Mouse (Mus musculus): Measurements from ENCODE around the gene Rhoa. TPM values are rescaled to one million over a fixed set of nuclear protein-coding genes. Genes with fewer than 3 reads are reported as not detected.

Rhoa gene
- polyA plus RNA-seq (2015; fragmentation: Nextera tagmentation; extraction: Ambion mirVana): 363 and 370 TPM in 2 replicates

DNA sequence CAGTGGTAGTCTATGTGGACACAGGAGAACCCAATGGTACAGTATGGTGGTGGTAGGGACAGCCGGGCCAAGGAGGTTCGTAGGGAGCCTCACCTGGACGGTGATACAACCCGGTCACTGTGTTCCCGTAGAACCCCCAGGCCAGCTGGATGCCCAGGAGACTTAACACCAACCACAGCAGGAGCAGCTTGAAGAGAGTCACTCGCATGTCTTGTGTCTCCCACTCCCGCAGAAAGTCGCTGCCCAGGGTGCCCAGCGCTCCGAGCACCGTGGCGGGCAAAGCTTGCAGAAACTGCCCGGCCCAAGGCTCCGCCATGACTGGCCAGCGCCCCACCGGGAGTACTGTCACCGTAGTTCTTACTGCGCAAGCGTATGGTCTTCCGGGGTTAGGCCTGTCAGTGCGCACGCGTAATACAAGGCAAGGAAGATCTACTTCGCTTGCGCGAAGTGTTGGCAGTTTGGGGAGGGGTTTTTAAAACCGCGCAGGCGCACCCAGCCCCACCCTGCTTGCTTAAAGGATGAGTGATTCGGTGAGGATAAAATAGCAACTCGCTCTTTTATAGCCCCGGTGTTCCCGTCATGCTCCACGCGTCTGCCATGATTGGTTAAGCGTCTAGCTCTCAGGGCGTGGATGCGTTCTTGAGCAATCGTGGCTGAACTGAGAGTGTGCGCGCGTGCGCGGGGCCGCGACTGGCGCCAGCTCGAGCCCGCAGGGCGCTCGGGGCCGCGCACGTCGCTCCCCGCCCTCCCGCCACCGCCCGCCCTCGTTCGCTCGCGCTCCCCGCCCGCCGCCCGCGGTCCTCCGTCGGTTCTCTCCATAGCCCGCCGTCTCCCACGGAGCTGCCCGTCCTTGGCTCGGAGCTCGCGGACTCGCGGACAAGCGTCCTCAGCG is at the start of gene Rhoa, which contains the start of gene Tcta:
Gene Rhoa, plus strand, starts transcription at position 501 of the 892 bp plus-strand sequence.
Gene Tcta, minus strand, starts transcription at position 532 of the 892 bp plus-strand sequence.
- TF ChIP-seq EP300 (optimal IDR thresholded peaks at IDR 0.05) (no peak), CTCF (IDR thresholded peaks at IDR 0.05; ENCODE audit: low read depth) (peak; percentile 8; the same call in 1 of the 2 replicates)
- under 1% methylated on average over 70 of the region's 81 CpGs for WGBS
- Histone ChIP-seq H3K27me3 (ENCODE audit: control insufficient read depth, insufficient read depth, low read length) (no peaks in the 10 kb centered on the region), H3K4me3 (ENCODE audit: low read depth, low read length) (peak within 1 kb of the TSS; percentile 94), H3K9me3 (ENCODE audit: control insufficient read depth, low read length) (no peaks in the 10 kb centered on the region), H3K9ac (ENCODE audit: low read length) (peak within 1 kb of the TSS; percentile 99), H3K27ac (replicated peaks) (peak within 1 kb of the TSS; percentile 100), H3K36me3 (ENCODE audit: control insufficient read depth, insufficient read depth, low read length) (peaks cover 4% of the 10 kb centered on the region; the same call in 1 of the 2 replicates), H3K4me2 (replicated peaks; ENCODE audit: low read depth) (peak within 1 kb of the TSS; percentile 89), H3K4me1 (replicated peaks; ENCODE audit: control insufficient read depth, insufficient read depth) (peaks cover 7% of the 10 kb centered on the region)
- DNase-seq (ENCODE audit: low spot score): peak; percentile 97
- ATAC-seq (ENCODE audit: low FRiP score, low TSS enrichment): peak; percentile 93

DNA sequence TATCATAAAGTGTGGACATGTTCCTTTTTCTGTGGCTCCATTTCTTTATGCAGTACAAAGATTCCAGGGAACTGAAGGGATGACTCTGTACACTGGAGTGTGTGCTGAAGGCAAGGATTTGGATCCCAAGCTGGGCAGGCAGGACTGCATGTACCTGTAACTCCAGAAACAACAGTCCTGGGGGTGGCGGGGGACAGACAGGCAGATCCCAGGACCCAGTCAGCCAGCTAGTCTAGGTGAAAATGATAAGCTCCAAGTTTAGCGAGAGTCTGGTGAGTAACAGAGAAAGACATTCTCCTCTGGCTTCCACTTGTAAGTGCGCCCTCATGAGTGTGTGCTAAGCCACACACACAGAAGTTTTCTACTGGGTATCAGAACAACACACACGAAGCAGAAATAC is 45.4 kb upstream of the Rhoa start:
- no peak overlapping the region for H3K4me2 ChIP-seq (replicated peaks; ENCODE audit: low read depth)
- TF ChIP-seq EP300 (optimal IDR thresholded peaks at IDR 0.05) (no peak), CTCF (IDR thresholded peaks at IDR 0.05; ENCODE audit: low read depth) (no peak)
- peaks cover 13% of the 10 kb centered on the region for H3K4me1 ChIP-seq (replicated peaks; ENCODE audit: control insufficient read depth, insufficient read depth)
- H3K27ac ChIP-seq (replicated peaks): no peak overlapping the region
- H3K36me3 ChIP-seq (ENCODE audit: control insufficient read depth, insufficient read depth, low read length): no peaks in the 10 kb centered on the region
- H3K9me3 ChIP-seq (ENCODE audit: control insufficient read depth, low read length): no peaks in the 10 kb centered on the region
- ATAC-seq (ENCODE audit: low FRiP score, low TSS enrichment) (no peak), DNase-seq (ENCODE audit: low spot score) (no peak)
- WGBS: 78% methylated on average over 4 of the region's 4 CpGs
- H3K4me3 ChIP-seq (ENCODE audit: low read depth, low read length): no peak overlapping the region
- no peak overlapping the region for H3K9ac ChIP-seq (ENCODE audit: low read length)
- no peaks in the 10 kb centered on the region for H3K27me3 ChIP-seq (ENCODE audit: control insufficient read depth, insufficient read depth, low read length)

DNA sequence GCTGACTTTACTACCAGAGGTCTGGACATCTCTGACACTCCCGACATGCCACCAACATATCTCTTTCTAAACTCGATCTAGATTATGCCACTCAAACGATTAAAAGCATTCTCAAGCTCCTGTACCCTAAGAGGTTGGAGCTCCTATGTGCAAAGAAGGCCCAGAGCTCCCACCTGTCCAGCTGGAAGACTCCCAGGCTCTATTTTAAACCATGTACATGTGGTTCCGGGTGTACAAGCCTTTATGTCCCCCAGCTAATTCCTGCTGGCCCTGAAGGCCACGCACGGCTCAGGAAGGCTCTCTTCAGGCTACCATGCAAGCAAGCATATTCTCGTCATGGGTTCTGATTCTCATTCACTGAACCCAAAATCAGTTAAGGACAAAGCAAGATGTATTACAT is 44.1 kb upstream of the Rhoa start:
- no peaks in the 10 kb centered on the region for H3K27me3 ChIP-seq (ENCODE audit: control insufficient read depth, insufficient read depth, low read length)
- peak overlapping the region; percentile 61 for H3K4me2 ChIP-seq (replicated peaks; ENCODE audit: low read depth)
- H3K9me3 ChIP-seq (ENCODE audit: control insufficient read depth, low read length): no peaks in the 10 kb centered on the region
- H3K4me3 ChIP-seq (ENCODE audit: low read depth, low read length): no peak overlapping the region; the same call in 1 of the 2 replicates
- DNase-seq (ENCODE audit: low spot score) (no peak), ATAC-seq (ENCODE audit: low FRiP score, low TSS enrichment) (no peak)
- 0 out of 2 replicates have a peak overlapping the region, but pooled peaks have one; percentile 13 for H3K27ac ChIP-seq (replicated peaks)
- TF ChIP-seq CTCF (IDR thresholded peaks at IDR 0.05; ENCODE audit: low read depth) (no peak), EP300 (optimal IDR thresholded peaks at IDR 0.05) (no peak)
- 57% methylated on average over 7 of the region's 7 CpGs for WGBS
- peaks cover 13% of the 10 kb centered on the region for H3K4me1 ChIP-seq (replicated peaks; ENCODE audit: control insufficient read depth, insufficient read depth)
- H3K36me3 ChIP-seq (ENCODE audit: control insufficient read depth, insufficient read depth, low read length): no peaks in the 10 kb centered on the region
- 0 out of 2 replicates have a peak overlapping the region, but pooled peaks have one; percentile 18 for H3K9ac ChIP-seq (ENCODE audit: low read length)

DNA sequence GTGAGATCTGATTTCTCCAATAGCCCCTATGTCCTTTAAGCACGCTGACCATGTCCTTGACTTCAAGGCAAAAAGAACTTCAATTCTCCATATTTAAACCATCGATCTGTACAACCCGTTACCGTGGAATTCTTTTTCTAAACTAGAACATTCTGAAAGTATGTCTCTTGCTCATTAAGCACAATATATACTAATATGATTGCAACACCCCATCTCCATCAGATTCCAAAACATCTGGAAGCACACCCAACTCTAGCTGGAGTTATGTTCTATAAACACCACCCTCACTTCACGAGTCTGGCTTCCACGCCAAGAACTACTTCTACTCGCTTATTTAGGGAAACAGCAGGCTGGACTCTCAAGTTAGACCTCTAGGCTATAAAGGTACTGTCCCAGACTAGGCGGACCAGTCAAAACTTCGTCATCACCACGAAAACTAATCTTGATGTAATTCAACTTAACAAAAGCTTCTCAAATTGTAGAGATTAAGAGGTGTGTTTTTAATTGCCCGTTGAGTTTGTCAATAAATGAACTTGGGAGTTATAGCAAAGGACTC is 43.4 kb upstream of the Rhoa start:
- no peaks in the 10 kb centered on the region for H3K36me3 ChIP-seq (ENCODE audit: control insufficient read depth, insufficient read depth, low read length)
- peak overlapping the region; percentile 61 for H3K4me2 ChIP-seq (replicated peaks; ENCODE audit: low read depth)
- H3K9ac ChIP-seq (ENCODE audit: low read length): peak overlapping the region; percentile 89
- H3K27me3 ChIP-seq (ENCODE audit: control insufficient read depth, insufficient read depth, low read length): no peaks in the 10 kb centered on the region
- no peak for TF ChIP-seq CTCF (IDR thresholded peaks at IDR 0.05; ENCODE audit: low read depth)
- TF ChIP-seq EP300 (optimal IDR thresholded peaks at IDR 0.05): no peak
- no peaks in the 10 kb centered on the region for H3K9me3 ChIP-seq (ENCODE audit: control insufficient read depth, low read length)
- H3K27ac ChIP-seq (replicated peaks): peak overlapping the region; percentile 98
- WGBS: 17% methylated on average over 11 of the region's 11 CpGs
- ATAC-seq (ENCODE audit: low FRiP score, low TSS enrichment): no peak
- H3K4me3 ChIP-seq (ENCODE audit: low read depth, low read length): peak overlapping the region; percentile 95
- DNase-seq (ENCODE audit: low spot score): no peak
- peaks cover 13% of the 10 kb centered on the region for H3K4me1 ChIP-seq (replicated peaks; ENCODE audit: control insufficient read depth, insufficient read depth)

DNA sequence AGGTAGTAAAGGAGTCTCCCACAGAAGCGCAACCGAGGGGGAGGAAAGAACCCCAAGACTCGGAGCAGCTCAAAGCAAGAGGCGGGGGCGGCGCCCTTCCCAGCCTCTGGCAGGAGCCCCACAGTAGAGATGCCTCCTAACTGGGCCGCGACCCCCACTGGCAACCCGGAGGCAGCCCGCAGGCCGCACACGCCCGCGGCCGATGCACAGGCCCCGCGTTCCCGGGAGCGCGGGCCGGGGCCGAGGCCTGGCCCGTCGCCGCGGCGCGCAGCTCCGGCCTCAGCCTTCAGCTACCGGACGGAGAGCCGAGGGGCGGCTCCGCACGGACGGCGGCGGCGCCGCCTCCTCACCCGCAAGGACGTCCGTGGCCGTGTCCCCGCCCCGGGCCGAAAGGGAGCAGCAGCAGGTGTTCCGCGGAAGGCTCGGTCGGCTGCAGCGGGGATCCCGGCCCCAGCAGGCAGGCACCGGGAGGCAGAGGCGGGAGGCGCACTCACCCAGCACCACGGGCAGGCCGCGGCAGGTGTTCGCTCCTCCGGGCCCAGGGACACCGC is 42.7 kb upstream of the Rhoa start:
- ATAC-seq (ENCODE audit: low FRiP score, low TSS enrichment) (peak; percentile 47), DNase-seq (ENCODE audit: low spot score) (no peak)
- under 1% methylated on average over 53 of the region's 62 CpGs for WGBS

More for the DNA sequence above, 42.7 kb upstream of the Rhoa start:
- Histone ChIP-seq H3K27ac (replicated peaks) (peak overlapping the region; percentile 98), H3K36me3 (ENCODE audit: control insufficient read depth, insufficient read depth, low read length) (no peaks in the 10 kb centered on the region), H3K4me1 (replicated peaks; ENCODE audit: control insufficient read depth, insufficient read depth) (peaks cover 13% of the 10 kb centered on the region), H3K9ac (ENCODE audit: low read length) (peak overlapping the region; percentile 89), H3K27me3 (ENCODE audit: control insufficient read depth, insufficient read depth, low read length) (no peaks in the 10 kb centered on the region), H3K4me3 (ENCODE audit: low read depth, low read length) (peak overlapping the region; percentile 95), H3K4me2 (replicated peaks; ENCODE audit: low read depth) (peak overlapping the region; percentile 61), H3K9me3 (ENCODE audit: control insufficient read depth, low read length) (no peaks in the 10 kb centered on the region)
- TF ChIP-seq CTCF (IDR thresholded peaks at IDR 0.05; ENCODE audit: low read depth) (no peak), EP300 (optimal IDR thresholded peaks at IDR 0.05) (no peak)

Measured in stomach, postnatal 0 days (tissue).